Mouse (Mus musculus) heart, adult 2 months (tissue): ENCODE data around the gene Socs7. TPM values are rescaled to one million over a fixed set of nuclear protein-coding genes. Genes with fewer than 3 reads are reported as not detected.

ENCODE experiments used
- DNase-seq, 2 experiments: peaks; one replicate each; pipeline ENCODE4 v3.0.0; 2021
- H3K27ac ChIP-seq: fragments of 200-600 bp; 2 replicates; pipeline ENCODE4 v1.8.1; 2022
- H3K27me3 ChIP-seq: fragments of 200-500 bp; 2 replicates; pipeline ENCODE4 v1.6.1; 2012; ENCODE audit warnings: mild to moderate bottlenecking, low read length, inconsistent platforms, mixed read lengths; ENCODE audit not compliant: control insufficient read depth, insufficient read depth
- H3K36me3 ChIP-seq: fragments of 200-500 bp; 2 replicates; pipeline ENCODE4 v1.6.1; 2012; ENCODE audit warnings: low read length, inconsistent platforms; ENCODE audit not compliant: control insufficient read depth, insufficient read depth
- H3K4me1 ChIP-seq: fragments of 200-500 bp; 2 replicates; pipeline ENCODE4 v1.6.1; 2011; ENCODE audit warnings: low read length; ENCODE audit not compliant: control insufficient read depth, insufficient read depth
- H3K4me3 ChIP-seq: fragments of 200-600 bp; 2 replicates; pipeline ENCODE4 v1.8.1; 2022
- H3K79me2 ChIP-seq: fragments of 200-500 bp; replicated peaks from 2 replicates; pipeline ENCODE4 v1.6.1; 2012; ENCODE audit warnings: mild to moderate bottlenecking, inconsistent platforms, low read length, moderate library complexity, mixed read lengths; ENCODE audit not compliant: control insufficient read depth, insufficient read depth
- H3K9ac ChIP-seq: fragments of 200-500 bp; 2 replicates; pipeline ENCODE4 v1.6.1; 2012; ENCODE audit warnings: low read depth, mild to moderate bottlenecking, control low read depth, inconsistent platforms, low read length, mixed read lengths
- CTCF ChIP-seq: fragments of 200-600 bp; IDR thresholded peaks from 2 replicates; pipeline ENCODE4 v1.8.1; 2022; ENCODE audit warnings: antibody characterized with exemption, mild to moderate bottlenecking, moderate library complexity
- EP300 ChIP-seq: fragments of 200-500 bp; IDR thresholded peaks from 2 replicates; pipeline ENCODE4 v1.6.1; 2011; ENCODE audit warnings: low read depth, low read length, control low read depth; ENCODE audit not compliant: insufficient read depth
- POLR2A ChIP-seq: fragments of 200-500 bp; IDR thresholded peaks from 2 replicates; pipeline ENCODE4 v1.6.1; 2011; ENCODE audit warnings: mild to moderate bottlenecking, low read depth, low read length, control low read depth; ENCODE audit not compliant: insufficient read depth
- WGBS: fragments of 180-500 bp; shearing (Covaris S2); methylation state at CpG from one replicate; pipeline ENCODE4 v1.1.7; 2018; 5-methylcytosine and 5-hydroxymethylcytosine counted together
- intact Hi-C: fragments of 180-260 bp; cut with DNase I; formaldehyde crosslinking; loops from one replicate; pipeline ENCODE4 v1.15.1; 2025
- polyA plus RNA-seq: library from polyadenylated mRNA; depleted of rRNA; stranded (reverse); fragments of >200 nt; gene quantifications from 2 replicates; pipeline ENCODE4 v1.2.3, GENCODE M21; 2012
- total RNA-seq, 2 experiments: library from RNA; stranded (reverse); gene quantifications; 2 replicates each; pipeline ENCODE4 v1.2.3; 2021

Socs7 gene
- total and polyA plus RNA-seq, 3 experiments, result 8.9 to 22.8 (median 21.4) TPM

DNA sequence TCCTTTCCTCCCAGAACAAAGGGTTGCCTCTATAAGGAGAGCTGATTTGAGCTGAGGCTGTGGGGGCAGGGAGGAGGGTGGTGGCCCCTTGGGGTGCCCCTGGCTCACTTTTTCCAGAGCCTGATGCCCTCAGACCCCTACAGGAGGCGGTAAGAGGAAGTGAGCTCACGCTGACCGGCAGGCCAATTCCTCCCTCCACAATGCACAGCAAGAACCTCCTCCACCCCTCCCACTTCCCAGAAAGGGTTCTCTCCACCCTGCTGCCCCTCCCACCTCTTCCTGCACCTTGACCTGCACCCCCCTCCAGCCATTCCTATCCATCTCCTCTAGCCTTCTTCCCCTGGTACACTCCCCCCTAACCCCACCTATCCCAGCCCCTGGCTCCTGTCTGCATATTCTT, 49.8 kb downstream of the Socs7 start:
- intact Hi-C loops, result no loop called here
- Histone ChIP-seq H3K4me1 (peaks cover 4% of the 10 kb centered on the region), H3K9ac (peak overlapping the region; percentile 41; the same call in 1 of the 2 replicates), H3K36me3 (no peaks in the 10 kb centered on the region), H3K4me3 (0 out of 2 replicates have a peak overlapping the region, but pooled peaks have one; percentile 22), H3K27me3 (no peaks in the 10 kb centered on the region), H3K79me2 (no peaks in the 10 kb centered on the region), H3K27ac (peak overlapping the region; percentile 66)
- peak; percentile 62 to 74 for DNase-seq
- TF ChIP-seq EP300, result peak; percentile 41; the same call in 1 of the 2 replicates
- 0 out of 2 replicates have a peak, but pooled peaks have one; percentile 16 for TF ChIP-seq CTCF
- TF ChIP-seq POLR2A, result peak; percentile 50
- WGBS, result 47% methylated on average over 3 of the region's 3 CpGs

GRCm38 (mm10) chr11:97412808-97413347, 50.5 kb downstream of the Socs7 start:
- no peaks in the 10 kb centered on the region for H3K27me3 ChIP-seq
- intact Hi-C loops, result no loop called here
- peaks cover 4% of the 10 kb centered on the region for H3K4me1 ChIP-seq
- no peaks in the 10 kb centered on the region for H3K36me3 ChIP-seq
- H3K9ac ChIP-seq, result no peak overlapping the region; the same call in 1 of the 2 replicates
- DNase-seq, result no peak
- H3K79me2 ChIP-seq, result no peaks in the 10 kb centered on the region; the same call in 1 of the 2 replicates
- H3K27ac ChIP-seq, result peak overlapping the region; percentile 58
- no peak for TF ChIP-seq POLR2A
- TF ChIP-seq CTCF, result no peak
- no peak for TF ChIP-seq EP300
- 40% methylated on average over 10 of the region's 10 CpGs for WGBS
- H3K4me3 ChIP-seq, result no peak overlapping the region

GRCm38 (mm10) chr11:97415330-97415711, 53.0 kb downstream of the Socs7 start, which contains the start of gene Arhgap23:
TSS of gene Arhgap23 (plus strand) at chr11:97415533.
- Histone ChIP-seq H3K4me1 (peaks cover 7% of the 10 kb centered on the region), H3K27ac (peak within 1 kb of the TSS; percentile 92), H3K36me3 (no peaks in the 10 kb centered on the region), H3K79me2 (peaks cover 1% of the 10 kb centered on the region; the same call in 1 of the 2 replicates), H3K9ac (peak within 1 kb of the TSS; percentile 79), H3K27me3 (no peaks in the 10 kb centered on the region), H3K4me3 (peak within 1 kb of the TSS; percentile 90)
- TF ChIP-seq POLR2A (peak; percentile 44; the same call in 1 of the 2 replicates), CTCF (no peak)
- peak in 1 of 2 experiments; percentile 84 for DNase-seq
- WGBS, result under 1% methylated on average over 29 of the region's 29 CpGs
- intact Hi-C loops, result no loop called here

- WGBS, result 3% methylated on average over 46 of the region's 49 CpGs
- Histone ChIP-seq H3K36me3 (no peaks in the 10 kb centered on the region), H3K4me1 (peaks cover 7% of the 10 kb centered on the region), H3K9ac (peak overlapping the region; percentile 79), H3K79me2 (peaks cover 1% of the 10 kb centered on the region; the same call in 1 of the 2 replicates), H3K4me3 (peak overlapping the region; percentile 90), H3K27me3 (no peaks in the 10 kb centered on the region), H3K27ac (peak overlapping the region; percentile 92)
- TF ChIP-seq POLR2A (no peak), EP300 (0 out of 2 replicates have a peak, but pooled peaks have one; percentile 35)
- intact Hi-C loops, result no loop called here
- DNase-seq, result peak; percentile 78 to 79
Observed at GRCm38 (mm10) chr11:97415712-97416636, 53.6 kb downstream of the Socs7 start.

GRCm38 (mm10) chr11:97416637-97417035, 54.3 kb downstream of the Socs7 start:
- 20% methylated on average over 5 of the region's 5 CpGs for WGBS
- no peaks in the 10 kb centered on the region for H3K36me3 ChIP-seq
- no peak overlapping the region; the same call in 1 of the 2 replicates for H3K4me3 ChIP-seq
- peaks cover 1% of the 10 kb centered on the region; the same call in 1 of the 2 replicates for H3K79me2 ChIP-seq
- H3K4me1 ChIP-seq, result peaks cover 7% of the 10 kb centered on the region
- H3K27ac ChIP-seq, result peak overlapping the region; percentile 92; the same call in 1 of the 2 replicates
- H3K27me3 ChIP-seq, result no peaks in the 10 kb centered on the region
- TF ChIP-seq CTCF, result no peak
- TF ChIP-seq EP300, result no peak
- TF ChIP-seq POLR2A, result no peak
- intact Hi-C loops, result no loop called here
- DNase-seq, result no peak
- H3K9ac ChIP-seq, result no peak overlapping the region
